Mouse (Mus musculus) ES-Bruce4 (cell line): Measurements from ENCODE around the gene Rp9.
A peak's percentile ranks its signal among the peaks of the same experiment; 100 is the strongest.

Experiments
- CTCF ChIP-seq: IDR thresholded peaks from one replicate; pipeline ENCODE4 v1.8.1; 2011; ENCODE audit warnings: low read depth, low read length
- POLR2A ChIP-seq: IDR thresholded peaks from one replicate; pipeline ENCODE4 v1.8.1; 2011; ENCODE audit warnings: low read length; ENCODE audit not compliant: insufficient read depth

GRCm38 (mm10) chr9:22411002-22411857, 58.3 kb downstream of the Rp9 start, which contains the start of gene 9530077C05Rik:
- TF ChIP-seq POLR2A (no peak), CTCF (peak; percentile 91)
